Mouse (Mus musculus) heart, adult 9 months (tissue): ENCODE measurements at regions not wholly inside any gene's neighbourhood (a gene's known extent, or its start where the extent isn't known, plus 50 kb on each side); places are given as distances from the start of the nearest gene placed in this dataset.

Experiments
- DNase-seq, 2 experiments: peaks; one replicate each; pipeline ENCODE4 v3.0.0; 2022; ENCODE audit warnings: low spot score in 2 of 2

DNA sequence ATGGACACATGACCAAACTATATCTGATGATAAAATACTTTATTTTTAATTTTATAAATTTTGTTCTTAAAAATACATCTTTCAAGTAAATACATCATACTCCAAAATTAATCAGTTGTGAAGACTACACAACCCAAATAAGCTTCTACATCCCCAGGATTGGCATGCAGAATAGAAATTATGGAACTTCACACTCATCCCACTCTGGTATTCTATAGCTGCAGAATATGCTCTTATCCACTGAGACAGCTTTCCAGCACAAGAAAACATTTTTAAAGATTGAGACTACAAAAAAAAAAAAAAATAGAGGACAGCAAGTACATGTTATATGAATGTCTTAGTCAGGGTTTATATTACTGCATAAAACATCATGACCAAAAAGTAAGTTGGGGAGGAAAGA, 94.4 kb downstream of the Gm11232 start:
- DNase-seq = no peak

DNA sequence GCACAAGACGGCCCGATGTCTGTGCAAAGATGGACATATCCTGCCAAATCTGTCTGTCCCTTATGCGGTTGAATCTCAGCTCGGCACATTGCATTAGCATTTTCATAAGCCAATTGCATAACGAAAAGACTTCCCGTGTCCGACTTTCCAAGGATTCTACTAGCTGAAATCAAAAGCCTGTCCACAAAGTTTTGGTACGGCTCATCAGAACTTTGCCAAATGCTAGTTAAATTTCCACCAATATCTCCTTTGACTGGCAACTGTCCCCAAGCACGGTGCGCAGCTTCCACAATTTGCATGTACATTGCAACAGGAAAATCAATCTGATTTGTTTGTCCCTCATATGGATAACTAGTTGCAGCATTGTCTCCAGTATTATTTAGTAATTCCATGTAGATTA, 117.2 kb downstream of the Gm11232 start:
- DNase-seq = no peak

DNA sequence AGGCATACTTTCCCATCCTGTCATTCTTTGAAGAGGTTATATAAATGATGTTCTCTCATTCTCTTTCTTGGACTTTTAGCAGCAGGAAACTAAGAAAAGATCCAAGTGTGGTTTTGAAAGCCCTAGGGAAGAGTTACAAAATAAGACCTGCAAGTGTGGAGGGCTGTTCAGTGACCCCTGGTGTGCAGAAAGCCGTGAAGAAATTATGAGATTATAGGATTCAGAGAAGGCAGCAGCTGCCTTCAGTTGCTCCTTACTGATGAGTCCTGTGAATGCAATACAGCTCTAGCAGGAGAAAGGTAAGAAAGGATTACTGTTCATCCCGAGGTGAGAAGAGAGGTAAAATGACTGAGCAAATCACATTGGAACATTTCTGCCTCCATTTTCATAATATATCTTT, 130.7 kb downstream of the Gm11232 start:
- no peak for DNase-seq

DNA sequence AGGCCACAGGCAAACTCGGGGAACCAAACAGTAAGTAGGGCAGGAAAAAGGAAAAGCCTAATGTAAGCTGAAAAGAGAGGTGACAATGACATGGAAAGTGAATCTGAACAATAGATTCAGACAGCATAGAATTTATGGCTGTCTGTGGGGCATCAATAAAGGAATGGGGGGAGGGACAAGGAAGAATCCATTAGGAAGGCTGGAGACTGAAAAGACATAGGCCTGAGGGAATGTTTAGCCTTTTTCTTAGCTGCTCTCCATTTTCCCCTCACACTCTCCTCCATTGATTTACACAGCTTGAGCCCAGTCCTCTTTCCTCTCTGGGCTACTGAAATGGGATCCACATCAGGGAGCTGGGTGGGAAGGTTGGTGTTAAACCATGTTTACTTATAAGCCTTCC, 131.1 kb downstream of the Gm11232 start:
- no peak for DNase-seq

DNA sequence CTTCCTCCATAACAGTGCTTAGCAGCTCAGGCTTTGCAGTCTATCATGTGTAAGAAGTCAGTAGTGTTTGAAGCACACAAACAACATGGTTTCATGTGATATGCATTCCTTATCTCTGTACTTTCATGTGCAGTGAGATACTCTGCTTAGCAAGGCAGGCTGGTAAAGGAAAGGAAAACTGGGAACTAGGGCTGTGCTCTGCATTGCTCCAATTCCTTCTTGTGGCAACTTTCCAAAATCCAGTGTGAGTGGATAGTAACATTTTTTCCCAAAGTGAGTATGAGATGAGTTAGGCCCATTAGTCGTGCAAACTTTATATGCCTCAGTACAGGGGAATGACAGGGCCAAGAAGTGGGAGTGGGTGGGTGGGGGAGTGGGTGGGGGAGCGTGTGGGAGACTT, 133.0 kb downstream of the Gm11232 start:
- DNase-seq = no peak

DNA sequence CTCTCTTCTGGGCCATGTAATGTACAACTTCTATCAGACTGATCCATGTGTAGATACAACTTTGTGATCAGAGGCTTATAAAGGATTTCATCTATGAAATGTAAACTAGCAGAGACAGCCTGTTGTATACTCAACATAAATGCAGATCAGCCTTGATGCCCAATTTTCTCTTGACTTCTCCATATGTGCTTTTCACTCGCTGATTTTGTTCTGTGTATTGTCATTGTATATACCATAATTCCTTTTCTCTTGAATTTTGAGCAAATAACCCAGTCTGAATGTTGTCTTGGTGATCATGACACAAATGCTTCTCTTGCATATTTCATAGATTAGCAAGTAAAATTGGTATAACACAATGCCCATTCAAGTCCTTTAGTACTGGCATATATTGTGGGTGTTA, 144.0 kb downstream of the Gm11232 start:
- DNase-seq = no peak

DNA sequence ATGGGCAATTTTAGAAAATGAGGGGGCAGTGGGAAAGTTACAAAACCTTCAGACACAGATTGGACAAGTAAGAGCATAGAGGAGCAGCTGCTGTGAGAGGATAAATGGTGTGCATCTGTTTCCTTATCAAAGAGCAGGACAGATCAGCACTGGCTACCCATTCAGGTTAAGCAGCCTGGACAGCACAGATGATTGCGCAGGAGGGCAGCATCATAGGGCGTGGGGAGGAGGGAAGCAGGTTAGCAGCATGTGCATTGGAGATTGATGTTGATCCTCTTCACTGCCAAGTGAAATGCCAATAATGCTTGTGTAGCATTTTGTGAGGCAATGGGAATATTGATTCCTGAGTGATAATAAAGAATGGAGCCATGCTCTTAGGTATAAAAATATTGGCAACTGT, 171.9 kb downstream of the Gm11232 start:
- DNase-seq = no peak

DNA sequence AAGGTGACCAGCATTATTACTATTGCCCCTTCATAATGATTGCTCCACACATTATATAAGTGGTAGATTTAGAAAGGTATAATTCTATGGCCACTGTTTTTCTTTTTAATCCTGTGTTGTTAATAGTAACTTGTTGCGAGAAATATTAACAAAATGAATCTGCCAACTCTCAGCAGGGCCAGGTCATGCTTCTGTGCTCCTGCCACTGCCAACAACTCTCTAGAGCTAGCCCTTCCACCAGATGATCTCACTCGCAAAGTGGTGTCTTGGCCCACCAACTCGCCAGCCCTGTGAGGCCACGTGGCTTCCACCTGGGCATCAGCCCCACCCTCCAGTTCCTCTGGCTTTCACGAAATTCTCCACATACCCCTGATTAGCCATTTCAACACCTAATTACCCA, 197.1 kb downstream of the Gm11232 start:
- DNase-seq = no peak

DNA sequence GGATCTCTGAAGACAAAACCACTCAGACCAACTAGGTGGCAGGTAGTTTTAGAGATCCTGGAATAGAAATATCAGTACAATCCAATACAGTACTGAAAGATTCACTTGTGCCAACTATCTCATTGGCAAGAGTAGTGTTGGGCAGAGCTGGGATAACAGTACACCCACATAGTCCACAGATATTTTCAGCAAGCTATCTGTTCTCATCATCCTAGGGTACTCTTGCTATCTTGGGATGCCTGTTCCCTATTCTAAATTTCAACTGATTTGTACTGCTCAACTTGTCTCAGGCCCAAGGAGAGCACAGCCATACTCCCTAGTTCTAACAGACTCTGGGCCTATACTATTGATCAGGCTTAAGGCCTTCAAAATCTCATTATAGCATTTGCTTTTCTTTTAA, 218.6 kb downstream of the Gm11232 start:
- no peak for DNase-seq

DNA sequence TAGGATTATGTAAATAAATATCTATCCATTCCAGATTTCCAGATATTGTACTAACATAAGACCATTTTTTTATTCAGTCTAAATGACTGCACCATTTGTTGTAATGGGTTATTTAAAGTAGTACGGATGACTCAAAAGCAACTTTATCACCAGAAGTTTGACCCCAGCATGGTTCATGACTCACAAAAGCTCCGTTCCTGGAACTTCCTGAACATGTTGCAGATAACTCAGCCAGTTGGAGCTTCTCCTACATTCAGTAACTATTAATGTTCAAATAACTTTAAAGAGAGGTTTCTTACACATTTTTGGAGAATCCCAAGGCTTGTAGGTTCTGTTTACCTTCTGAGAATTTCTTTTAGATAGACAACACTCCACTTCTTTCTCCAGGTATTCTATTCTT, 219.8 kb downstream of the Gm11232 start:
- DNase-seq = no peak

DNA sequence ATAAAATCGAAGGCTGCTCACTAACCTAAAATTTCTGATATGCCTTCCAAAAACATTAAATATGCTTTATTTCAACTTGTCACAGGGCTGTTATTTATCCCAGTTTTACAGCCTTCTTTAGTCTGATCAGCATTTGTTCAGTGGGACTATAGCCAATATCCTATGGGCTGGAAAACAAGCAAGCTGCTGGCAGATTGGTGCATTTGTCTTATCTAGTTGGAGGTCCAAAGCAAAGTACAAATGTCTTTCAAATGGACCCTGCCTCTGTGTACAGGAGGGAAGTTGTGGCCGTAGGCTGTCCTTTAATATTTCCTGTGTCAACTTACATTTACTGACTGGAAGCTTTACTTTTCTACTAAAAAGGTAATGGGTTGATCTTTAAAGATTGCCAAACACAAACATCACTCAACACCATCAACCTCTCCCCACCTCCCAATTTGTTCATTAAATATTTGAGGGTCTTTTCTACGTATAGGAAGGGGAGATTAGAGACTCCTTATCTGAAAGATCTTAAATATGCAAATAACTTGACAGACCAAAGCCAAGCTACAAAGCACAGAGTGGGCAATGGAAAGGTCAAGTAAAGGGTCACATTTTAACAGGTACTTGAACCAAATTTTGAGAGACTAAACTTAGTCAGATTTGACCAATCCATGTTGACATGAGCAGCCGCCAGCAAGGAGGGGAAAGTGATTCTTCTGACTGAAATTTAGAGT, 233.4 kb downstream of the Gm11232 start:
- DNase-seq = no peak

DNA sequence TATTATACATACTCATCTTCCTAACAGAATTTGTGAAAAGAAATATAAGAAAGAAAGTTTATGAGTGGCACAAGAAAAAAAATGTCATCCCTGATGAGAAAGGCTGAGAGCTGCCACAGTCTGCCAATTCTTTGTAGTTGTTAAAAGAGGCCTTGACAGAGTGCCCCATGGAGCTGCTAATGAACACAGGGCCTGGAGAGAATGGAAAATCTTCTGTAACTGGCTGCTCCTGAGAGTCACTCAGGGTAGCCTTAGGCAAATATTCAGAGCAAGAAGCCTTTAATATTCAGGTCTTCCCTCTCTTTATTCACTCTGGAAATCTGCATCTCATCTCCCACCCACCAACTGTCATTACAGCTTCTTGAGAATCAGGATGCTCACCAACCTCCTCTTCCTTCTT, 237.0 kb downstream of the Gm11232 start:
- no peak for DNase-seq

DNA sequence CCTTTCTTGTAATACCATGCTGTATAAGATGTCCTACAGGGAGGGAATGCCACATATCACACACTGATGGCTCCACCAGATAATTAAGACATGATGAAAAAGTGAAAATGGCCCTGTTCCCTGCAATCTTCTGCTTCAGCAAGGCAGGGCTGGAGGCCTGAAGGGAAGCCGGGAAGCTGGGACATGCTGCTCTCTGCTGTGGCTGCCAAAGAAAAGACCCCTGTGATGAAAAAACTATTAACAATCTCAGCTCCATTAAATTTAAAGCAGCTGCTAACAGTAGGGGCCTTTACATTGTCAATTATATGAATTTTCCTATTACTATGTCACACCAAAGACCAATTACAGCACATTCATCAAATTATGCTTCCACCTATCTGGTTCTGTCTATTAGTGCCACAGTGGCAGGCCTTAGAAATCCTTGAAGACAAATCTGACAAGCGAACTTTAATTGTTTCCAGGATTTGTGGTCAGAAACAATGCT, 239.8 kb downstream of the Gm11232 start:
- DNase-seq = no peak

DNA sequence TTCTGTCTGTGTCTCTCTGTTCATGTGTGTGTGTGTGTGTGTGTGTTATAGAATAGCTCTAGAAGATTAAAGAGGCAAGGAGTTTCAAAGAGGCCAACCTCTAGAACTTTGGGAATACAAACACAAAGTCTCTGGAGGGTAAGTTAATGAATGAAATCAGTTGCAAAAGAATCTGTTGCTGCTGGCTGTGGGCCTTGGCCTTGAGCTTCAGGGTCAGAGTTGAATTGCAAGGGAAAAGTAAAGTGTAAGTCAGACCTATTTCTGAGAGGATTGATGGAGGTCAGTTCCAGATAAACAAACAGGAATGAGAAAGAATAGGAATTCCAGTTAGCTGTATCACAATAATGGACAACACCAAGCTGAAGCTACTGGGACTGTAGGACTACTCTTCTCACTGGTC, 250.9 kb downstream of the Gm11232 start:
- DNase-seq = no peak

DNA sequence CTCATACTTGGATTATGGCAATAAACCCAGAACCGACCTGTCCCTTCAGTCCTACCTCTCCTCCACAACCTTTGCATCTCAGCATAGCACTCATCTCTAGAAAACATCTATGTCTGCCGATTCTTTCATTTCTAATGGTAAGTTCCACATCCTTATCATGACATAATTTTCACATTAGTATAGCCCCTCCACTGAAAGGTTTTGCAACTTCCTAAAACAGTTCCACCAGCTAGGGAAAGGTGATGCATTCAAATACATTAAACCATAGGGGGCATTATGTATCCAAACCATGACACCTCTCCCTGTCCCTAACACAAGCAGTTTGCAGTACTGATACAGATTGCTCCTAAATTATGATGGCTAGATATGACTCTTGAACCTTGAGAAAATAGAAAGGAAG, 268.0 kb downstream of the Gm11232 start:
- no peak for DNase-seq

DNA sequence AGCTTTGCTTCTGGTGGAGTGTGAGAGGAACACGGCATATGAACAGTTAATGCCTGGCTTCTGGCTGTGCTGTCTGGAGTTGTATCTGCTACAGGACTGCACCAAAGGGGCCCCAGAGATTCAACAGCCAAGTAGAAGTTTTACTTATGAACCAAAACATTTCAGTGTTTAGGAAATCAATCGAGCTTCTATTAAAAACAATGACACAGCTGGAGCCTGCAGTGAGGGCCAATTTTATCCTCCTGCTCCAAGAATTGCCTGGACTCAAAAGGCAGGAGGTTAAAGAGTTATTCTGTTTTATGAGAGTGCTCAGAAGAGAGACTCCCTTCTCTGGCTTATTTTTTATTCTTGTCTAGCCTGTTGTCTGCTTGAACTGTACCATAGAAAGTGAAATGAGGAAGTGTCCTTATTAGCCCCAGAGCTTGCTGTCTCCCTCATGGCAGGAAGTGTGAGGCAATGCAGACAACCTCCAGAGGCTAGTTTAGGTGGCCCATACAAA, 269.1 kb downstream of the Gm11232 start:
- DNase-seq = peak in 1 of 2 experiments; percentile 1

DNA sequence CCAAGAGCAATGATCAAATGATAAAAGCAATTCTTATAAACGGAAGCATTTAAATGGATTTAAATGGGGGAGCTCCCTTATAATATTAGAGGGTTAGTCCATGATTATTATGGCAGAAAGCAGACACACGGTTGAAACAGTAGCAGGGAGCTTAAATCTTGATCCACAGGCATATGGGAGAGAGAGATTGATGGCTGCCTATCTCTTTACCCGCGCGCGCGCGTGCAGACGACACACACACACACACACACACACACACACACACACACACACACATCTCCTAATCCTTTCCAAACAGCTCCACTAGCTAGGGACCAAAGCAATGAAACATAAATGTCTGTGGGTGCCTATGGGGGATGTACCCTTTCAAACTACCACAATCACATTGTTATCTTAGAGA, 269.7 kb downstream of the Gm11232 start:
- DNase-seq = no peak

DNA sequence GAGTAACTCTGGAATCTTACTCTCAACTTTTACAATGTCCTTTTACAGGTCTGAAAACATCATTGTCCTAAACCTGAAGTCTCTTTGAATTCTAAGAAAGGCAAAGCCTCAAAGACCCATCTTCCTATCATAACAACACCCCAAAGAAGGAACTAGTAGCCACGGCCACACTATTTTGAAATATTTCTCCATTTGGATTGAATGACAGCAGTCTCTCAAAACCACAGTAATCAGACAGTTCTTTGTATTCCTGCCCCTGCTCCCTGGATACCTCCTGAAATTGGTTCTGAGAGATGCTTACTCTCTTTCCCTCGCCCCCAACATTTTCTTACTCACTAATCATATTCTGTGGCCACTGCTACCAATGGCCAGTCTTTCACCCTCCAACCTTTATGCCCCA, 276.8 kb downstream of the Gm11232 start:
- no peak for DNase-seq

DNA sequence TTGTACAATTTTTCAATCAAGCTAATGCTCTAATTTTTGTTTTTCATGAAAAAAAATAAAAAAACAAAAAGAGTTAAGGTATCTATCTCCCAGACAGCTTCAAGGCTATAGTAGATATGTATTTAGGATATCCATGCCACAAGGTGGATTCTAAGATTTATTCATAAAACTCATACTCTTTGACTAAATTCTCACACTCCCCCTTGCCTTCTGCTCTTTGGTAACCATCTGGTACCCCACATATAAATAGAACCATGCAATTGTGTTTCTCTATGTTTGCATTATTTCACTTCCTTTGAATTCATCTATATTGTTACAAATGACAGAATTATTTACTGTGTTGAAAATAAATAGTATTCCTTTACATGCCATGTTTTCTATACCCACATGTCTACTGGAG, 287.2 kb downstream of the Gm11232 start:
- no peak for DNase-seq

DNA sequence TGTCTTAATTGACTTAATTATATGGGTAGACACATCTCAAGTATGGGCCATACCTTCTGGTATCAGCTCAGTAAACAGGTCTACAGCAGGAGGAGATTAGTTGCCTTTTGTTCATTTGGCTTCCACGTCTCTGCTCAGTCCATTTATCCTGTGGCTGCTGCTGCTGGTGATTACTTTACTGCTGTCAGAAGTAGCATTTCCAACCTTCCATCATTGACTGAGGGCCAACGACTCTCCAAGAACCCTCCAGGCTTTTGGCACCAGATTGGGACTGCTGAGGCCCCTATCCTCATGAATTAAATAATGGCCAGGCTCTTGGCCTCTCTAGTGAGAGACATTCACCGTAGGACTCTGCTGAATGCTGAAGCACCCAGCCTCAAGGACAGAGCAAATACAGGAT, 303.0 kb downstream of the Gm11232 start:
- DNase-seq = no peak

DNA sequence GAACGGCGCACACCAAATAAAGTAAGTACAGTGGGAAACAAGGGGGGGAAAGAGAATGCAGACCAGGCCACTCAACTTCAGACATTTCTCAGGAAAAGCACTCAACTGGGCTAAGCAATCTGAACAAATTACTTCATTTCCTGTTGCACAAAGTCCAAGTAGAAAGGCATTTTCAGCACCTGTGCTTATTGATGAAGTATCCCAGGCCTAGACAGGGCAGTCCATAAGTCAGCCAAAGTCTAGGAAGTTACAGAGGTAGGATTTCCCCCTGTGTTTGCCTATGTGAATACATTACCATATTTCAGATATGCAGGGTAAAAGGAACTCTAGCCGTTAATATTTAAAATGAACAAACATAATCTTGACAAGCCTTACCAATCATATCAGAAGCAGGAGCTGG, 304.3 kb downstream of the Gm11232 start:
- DNase-seq = no peak

DNA sequence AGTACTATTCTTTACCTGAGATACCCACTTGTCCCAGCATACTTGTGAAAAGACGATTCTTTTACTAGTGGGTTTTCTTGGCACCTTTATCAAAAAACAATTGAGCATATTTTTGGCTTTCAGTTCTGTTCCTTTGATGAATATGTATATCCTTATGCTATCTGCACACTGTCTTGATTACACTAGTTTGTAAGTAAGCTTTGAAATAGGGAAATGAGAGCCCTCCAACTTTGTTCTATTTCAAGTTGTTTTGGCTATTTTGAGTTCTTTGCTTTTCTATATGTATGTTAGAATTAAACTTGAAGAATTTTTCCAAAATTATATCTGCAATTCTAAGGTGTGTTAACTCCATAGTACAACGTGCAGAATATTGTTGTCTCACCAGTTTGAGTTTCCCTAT, 311.3 kb downstream of the Gm11232 start:
- DNase-seq = no peak

DNA sequence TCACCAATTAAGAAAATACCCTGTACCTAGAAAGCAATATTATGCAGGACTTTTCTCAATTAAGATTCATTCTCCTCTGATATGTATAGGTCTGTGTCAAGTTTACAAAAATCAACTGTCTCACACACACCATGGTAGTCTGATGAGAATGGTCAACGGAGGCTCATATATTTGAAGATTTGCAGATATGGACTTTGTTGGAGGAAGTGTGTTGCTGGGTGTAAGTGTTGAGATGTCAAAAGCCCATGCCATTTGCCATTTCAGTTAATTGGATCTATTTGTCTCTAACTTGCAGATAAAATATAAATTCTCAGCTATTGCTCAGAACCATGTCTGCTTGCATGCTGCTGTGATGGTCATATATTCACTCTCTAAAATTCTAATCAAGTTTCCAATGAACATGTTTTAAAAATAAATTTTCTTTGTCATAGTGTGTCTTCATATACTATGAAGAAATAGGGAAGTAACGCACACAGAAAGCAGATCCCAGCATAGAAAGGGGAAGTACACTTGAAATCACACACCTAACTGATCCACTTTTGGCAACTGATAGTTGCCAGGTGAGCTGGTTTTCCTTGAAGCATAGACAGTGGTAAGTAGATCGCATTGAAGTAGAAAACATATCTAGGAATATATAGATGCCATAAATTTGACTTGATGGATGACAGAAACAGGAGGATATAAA, 326.4 kb downstream of the Gm11232 start:
- DNase-seq = no peak
